Mouse (Mus musculus): ENCODE measurements around the gene Arfgap3.
"Not testable (repeated sequence)": the region's sequence is repeated elsewhere in the genome, so short reads cannot be mapped to it uniquely, and the experiment has no call there.

Arfgap3 gene

DNA sequence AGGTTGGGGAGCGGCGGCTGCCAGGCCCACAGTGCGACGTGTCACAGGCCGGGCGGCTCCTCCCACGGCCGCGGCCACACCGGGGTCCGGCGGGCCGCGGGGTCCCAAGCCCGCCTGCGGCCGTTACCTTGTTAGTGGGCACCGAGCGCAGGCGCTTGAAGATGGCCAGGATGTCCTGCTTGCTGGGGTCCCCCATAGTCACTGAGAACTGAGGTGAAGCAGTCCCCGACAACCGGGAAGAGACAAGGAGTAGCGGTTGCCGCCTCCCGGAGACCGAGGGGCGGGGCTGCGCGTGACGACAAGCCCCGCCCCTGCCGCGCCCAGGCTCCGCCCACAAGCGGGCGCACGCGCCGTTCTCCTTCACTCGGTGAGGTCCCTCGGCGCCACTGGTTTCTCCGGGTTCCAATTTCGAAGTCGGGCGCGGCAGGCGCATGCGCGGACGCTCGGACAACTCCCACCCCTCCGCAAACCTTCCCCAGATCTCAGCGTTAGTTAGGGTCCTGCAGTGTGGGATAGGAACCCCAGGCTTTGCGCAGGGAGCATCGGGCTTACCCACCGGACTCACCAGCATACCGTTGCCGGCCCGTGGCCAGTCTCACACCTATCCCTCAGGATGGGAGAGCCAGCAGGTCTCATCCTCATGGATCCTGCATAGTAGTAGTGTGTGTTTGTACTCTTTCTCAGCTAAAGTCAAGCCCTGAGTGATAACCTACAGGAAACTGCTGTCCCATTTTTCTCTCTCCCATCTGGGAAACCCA, at the start of gene Arfgap3:
Gene Arfgap3 (minus strand): TSS at position 294 of the 758 bp plus-strand sequence.
- peak; percentile 97 for DNase-seq (ENCODE audit: extremely low read depth, insufficient read length, low spot score)

DNA sequence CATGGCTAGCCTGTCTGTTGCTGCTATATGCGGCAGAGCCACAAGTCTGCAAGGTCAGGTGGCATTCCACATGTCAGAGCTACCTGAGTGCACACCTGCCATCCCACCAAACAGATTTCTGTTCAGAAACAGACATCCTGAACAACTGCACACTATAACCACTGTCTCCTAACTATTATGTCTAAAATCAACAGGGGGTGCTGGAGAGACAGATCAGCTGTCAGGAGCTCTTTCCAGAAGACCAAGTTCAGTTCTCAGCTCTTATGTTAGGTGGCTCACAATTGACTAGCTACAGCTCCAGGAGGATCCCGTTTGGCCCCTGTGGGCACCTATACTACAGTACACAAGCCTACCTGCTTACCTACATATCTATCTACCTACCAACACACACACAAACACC, 42.7 kb upstream of the Arfgap3 start:
- no peak for DNase-seq (ENCODE audit: extremely low read depth, insufficient read length, low spot score)

DNA sequence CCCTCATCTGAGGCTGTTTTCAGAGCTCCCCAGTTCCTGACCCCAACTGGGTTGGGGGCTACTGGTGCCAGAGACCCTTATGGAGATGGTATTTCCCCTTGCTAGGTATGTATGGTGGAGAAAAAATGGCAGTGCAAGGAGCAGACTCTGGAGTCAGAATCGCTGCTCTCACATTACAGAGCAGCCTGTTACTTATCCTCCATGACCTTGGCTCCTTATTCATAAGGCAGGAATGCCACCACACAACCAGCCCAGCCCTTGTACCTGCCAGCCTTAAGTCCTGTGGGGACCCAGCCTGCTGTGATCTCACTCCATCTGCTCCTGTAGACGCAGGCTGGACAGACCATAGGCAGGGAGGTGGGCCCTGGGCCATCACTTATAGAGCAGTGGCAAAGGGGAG, 37.9 kb upstream of the Arfgap3 start:
- DNase-seq (ENCODE audit: extremely low read depth, insufficient read length, low spot score) = no peak

DNA sequence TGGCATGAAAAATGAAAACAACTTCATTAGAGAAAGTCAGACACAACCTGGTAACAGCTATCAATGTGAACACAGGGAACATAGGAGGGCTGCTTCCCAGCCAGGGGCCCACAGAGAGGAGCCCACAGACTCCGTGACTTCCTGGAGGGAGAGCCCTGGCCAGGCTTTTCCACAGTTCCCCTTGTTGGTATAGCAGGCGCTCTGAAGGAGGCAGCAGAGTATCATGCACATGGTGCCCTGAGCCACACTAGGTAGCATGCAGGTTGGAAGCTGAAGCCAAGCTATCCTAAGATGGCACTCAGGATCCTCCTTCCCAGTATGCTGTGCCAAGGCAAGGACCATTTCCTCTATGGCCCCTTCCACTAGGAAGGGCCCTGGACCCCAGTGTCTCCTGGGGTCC, 33.6 kb upstream of the Arfgap3 start:
- no peak for DNase-seq (ENCODE audit: extremely low read depth, insufficient read length, low spot score)

DNA sequence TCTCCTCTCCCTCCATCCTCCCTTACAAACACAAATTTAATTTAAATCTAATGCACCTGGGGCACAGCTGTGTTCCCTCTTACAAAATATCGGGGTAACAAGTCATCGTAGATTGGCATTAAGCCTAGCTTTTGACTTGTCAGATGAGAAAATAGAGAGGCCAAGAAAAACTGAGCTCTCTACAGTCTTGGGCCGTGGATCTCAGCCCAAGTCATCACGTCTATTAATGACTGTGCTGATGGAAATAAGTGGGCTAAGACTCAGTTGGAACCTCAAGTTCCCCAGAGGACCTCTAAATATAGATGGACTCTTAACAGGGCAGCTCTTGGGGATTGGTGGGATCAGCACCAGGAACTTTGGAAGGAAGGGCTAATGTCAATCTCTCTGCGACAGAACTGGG, 33.1 kb upstream of the Arfgap3 start:
- DNase-seq (ENCODE audit: extremely low read depth, insufficient read length, low spot score) = no peak

DNA sequence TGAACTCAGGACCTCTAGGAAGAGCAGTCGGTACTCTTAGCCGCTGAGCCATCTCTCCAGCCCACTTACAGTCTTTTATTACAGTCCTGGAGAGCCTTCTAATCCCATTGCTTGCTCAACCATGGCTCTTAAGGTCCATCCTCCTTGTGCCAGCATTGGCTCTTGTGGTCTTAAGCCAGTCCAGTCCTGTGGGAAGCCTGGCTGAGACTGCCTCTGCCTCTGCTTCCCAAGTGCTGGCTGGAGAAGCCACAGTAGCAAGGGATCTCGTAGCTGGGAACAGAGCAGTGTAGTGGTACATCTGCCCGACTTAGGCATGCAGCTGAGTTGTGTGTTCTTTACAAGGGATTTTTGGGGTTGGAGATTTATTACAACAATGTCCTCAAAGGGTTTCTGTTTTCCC, 32.4 kb upstream of the Arfgap3 start:
- no peak for DNase-seq (ENCODE audit: extremely low read depth, insufficient read length, low spot score)

DNA sequence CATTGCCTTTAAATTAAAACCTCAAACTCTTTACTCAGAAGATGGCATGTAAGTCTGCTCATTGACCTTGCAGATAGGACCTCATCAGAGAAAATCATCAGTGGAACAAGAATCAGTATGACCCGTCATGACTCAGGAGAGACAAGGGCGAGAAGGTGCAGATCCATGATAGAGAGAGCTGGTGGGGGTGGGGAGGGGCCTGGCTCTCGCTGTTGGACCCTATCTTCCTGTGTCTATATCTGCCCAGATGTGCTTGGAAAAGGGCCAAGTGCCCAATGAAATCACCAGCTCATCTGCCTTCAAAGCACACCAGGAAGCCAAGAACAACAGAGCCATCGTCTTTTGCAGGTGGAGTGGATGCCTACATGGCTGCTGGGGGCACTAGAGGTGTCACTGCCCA, 27.1 kb upstream of the Arfgap3 start:
- no peak for DNase-seq (ENCODE audit: extremely low read depth, insufficient read length, low spot score)

DNA sequence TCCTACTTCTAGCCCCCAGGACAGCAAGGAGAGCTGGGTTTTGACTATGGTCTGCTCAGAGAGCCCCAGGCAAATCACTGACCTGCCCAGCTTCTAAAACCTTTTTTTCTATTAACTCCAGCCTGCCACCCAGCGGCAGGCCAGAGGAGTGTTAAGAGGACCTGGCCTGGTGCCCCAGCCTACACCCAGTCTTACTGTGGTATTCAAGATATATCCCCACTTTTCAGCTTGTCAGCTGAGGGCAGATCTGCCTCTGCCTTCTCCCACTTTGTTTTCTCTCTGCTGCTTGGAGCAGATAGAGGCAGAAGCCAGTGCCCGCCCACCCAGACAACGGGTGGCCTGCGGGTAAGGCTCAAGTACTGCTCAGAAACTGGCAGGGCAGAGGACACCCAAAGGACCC, 25.1 kb upstream of the Arfgap3 start:
- DNase-seq (ENCODE audit: extremely low read depth, insufficient read length, low spot score) = peak; percentile 28

DNA sequence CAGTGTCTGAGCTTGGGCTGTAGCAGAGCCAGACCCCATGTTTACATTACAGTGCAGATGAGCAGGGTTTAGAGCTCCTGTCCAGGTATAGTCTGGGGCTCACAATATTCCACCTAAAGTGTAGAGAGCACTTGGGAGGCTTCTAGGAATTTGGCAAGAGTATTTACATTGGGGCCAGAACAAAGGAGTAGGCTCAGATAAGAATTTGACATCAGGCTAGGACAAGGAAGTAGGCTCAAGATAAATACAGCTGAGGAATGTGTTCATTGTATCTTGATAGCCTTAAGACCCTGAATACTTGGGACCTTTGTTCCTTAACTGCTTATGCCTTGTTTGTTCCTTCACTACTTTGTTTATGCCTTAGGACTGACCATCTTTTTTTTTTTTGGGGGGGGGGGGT, 24.0 kb upstream of the Arfgap3 start:
- no peak for DNase-seq (ENCODE audit: extremely low read depth, insufficient read length, low spot score)

DNA sequence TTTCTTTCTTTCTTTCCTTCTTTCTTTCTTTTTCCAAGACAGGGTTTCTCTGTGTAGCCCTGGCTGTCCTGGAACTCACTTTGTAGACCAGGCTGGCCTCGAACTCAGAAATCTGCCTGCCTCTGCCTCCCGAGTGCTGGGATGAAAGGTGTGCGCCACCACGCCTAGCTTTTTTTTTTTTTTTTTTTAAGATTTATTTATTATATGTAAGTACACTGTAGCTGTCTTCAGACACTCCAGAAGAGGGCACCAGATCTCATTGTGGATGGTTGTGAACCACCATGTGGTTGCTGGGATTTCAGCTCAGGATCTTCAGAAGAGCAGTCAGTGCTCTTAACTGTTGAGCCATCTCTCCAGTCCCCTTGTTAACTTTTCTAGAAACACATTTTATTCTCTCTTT, 18.7 kb upstream of the Arfgap3 start:
- DNase-seq (ENCODE audit: extremely low read depth, insufficient read length, low spot score) = not testable (repeated sequence)

DNA sequence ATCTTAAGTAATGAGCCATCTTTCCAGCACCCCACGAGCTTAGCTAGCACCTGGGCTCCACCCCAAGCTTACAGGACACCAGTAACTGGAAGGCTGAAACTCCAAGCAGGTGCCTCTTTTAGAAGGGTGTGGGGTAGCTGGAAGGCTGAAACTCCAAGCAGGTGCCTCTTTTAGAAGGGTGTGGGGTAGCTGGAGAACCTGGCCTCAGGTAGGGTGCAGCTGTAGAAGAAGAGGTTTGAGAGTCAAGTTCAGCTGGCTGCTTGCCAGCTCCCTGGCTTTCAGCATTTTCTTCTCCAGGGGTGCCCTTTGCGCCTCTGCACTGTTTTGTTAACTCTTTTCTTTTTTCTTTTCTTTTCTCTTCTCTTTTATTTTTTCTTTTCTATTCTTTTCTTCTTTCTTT, 18.2 kb upstream of the Arfgap3 start:
- no peak for DNase-seq (ENCODE audit: extremely low read depth, insufficient read length, low spot score)

DNA sequence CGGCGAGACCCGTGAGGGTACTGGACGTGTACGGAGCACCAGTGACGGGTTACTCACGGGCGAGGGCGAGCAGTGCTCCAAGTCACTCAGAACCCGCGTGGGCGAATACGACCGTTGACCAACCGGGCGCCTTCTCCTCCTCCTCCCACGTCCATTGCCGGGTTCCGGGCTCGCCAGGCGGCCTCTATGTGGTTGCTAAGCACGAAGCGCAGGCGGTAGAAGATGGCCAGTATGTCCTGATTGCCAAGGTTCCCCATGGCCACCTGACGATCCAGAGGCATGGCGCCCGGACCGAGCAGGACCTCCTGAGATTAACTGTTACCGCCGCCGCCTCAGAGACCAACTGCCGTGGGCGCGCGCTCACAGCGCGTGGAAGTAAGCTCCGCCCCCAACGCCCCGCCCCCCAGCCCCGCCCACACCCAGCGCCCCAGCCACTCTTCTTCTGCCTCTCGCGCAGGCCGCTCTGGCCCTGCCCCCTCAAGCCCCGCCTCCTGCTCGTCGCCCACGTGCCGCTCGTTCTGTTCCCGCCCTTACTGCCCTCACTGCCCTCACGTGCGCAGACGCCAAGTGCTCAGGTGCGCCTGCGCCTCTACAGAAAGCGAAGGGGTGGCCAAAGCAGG, 17.0 kb upstream of the Arfgap3 start:
- DNase-seq (ENCODE audit: extremely low read depth, insufficient read length, low spot score) = no peak

DNA sequence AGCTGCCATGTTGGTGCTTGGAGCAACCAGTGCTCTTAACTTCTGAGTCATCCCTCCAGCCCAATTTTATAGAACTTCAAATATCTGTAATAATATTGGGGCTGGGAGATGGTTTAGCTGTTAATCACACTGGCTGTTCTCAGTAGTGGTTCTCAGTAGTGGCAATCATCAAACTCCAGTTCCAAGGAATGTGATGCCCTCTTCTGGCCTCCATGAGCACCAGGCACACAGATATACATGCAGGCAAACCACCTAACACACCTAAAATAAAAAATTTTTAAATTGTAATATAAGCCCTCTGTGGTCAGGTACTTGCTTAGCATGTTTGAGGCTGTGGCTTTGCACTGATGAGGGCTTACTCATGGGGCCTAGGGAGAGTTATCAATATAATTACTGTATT, 15.7 kb upstream of the Arfgap3 start:
- DNase-seq (ENCODE audit: extremely low read depth, insufficient read length, low spot score) = no peak

DNA sequence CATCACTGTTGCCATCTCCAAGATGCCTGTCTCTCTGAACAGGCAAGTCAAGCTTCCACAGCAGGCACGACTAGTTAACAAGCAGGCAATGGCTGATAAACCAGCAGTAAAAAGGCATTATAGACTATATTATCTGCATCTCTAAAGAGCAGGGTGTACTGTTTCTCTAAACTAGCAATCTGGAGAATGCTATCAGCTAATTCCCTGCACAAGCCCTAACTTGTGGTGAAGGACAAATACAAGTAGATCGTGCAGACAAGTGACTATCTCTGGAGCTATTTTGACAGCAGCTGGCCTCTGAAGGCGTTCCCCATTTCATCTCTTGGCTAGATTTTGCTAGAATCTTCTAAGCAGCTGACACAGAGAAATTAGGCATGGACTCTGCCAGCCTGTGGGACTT, 14.1 kb upstream of the Arfgap3 start:
- DNase-seq (ENCODE audit: extremely low read depth, insufficient read length, low spot score) = no peak

DNA sequence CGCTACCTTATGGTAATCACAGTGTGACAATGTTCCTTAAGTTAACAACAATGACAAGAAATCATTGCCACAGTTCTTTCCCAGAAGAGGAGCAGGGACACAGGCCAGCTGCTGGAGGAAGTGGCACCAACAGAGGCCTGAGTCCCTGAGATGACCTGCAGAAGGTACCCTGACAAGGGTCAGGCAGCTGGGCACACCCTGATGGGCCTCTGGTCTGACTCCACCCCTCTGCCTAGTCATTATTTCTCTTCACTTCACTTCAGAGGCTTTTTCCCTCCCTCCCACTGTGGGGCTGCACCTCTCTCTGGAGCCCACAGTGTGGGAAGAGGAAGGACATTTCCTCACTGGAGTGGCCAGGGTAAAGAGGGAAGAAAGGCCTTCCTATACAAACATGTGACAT, 12.8 kb upstream of the Arfgap3 start:
- not testable (repeated sequence) for DNase-seq (ENCODE audit: extremely low read depth, insufficient read length, low spot score)

DNA sequence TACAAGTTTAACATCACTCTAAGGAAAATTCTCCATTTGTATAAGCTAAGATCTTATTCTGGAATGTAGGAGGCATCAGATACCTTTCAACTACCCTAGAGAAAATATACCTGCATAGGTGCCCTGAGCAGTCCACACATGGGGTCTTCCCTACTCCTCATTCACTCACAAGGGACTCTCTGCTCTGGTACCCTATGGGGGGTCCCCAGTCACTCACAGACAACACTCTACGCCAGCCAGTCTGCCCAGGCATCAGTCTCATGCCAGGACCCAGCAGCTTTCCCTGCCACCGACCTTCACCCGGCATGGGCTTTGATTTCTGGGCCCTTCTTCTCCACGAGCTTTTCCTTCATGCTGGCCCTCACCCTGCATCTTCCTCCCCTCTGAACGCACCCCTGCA, 10.9 kb upstream of the Arfgap3 start:
- not testable (repeated sequence) for DNase-seq (ENCODE audit: extremely low read depth, insufficient read length, low spot score)

DNA sequence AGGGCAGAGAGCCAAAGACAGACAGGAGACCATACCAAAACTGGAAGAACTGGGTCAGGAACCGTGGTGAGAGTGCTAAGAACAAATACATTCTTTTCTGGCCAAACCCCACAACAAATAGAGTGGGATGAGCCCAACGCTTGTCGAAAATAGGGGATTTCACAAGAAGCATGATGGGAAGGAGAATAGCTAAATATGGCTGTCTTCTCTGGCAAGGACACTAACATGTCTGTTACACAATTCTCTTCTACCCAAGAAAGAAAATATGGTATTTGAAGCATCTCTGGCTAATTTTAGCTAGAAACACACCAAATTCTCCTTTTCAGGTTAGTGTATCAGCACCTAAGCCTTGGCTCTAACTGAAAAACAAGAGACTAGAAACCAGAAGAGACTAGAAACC, 10.1 kb upstream of the Arfgap3 start:
- no peak for DNase-seq (ENCODE audit: extremely low read depth, insufficient read length, low spot score)

DNA sequence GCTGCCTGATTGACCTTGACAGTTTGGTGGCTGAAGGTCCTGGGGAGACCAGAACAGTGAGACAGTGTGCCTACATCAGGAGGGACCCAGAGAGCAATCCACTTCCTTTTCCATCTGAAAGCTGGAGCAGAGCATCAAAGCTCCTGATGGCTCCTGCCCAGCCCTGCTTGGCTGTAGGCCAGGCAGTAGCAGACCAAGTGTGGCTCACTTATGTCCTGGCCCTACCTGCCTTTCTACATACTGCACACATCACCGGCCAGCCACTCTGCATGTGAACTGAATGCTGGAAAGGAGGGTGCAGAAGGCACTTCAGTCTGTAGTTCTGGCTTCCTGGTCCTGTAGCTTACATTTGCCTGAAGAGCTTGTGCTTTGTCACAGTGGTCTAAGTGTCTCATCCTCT, 8.4 kb upstream of the Arfgap3 start:
- DNase-seq (ENCODE audit: extremely low read depth, insufficient read length, low spot score) = no peak

DNA sequence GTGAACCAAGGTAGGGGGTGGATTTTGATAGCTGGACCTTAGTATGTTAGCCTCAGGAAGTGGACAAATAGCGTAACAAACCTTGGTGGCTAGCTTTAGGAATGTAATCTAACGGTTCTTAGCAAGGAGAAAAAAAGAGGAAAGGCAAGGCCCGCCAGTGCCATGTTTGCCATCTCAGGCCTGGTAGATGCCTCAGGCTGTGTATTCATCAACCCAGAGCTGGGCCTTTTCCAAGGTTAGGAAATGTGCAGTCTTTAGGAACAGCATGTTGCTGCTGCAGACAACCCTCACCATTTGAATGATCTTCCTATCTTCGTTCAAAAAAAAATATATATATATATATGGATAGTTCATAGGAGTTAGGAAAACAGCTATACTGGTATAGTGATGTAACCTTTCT, 1.5 kb upstream of the Arfgap3 start:
- DNase-seq (ENCODE audit: extremely low read depth, insufficient read length, low spot score) = no peak

DNA sequence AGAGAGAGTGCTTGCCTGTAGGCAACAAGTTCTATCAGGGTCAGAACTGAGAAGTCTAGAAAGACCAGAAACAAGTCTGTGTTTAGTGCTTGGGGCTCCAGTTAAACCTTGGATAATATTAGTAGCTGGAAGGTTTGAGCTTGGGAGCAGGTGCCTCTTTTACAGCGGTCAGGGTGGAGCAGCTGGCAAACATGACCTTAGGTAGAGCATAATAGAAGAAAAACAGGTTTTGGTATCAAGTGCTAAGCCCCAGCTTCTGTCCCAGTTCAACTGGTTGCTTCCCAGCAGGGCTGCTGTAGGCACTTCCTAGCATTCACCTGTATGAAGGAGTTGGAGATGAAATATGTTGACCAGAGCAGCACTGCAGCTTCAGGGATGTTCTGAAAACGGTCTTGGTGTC, 812 bp upstream of the Arfgap3 start:
- DNase-seq (ENCODE audit: extremely low read depth, insufficient read length, low spot score) = no peak

DNA sequence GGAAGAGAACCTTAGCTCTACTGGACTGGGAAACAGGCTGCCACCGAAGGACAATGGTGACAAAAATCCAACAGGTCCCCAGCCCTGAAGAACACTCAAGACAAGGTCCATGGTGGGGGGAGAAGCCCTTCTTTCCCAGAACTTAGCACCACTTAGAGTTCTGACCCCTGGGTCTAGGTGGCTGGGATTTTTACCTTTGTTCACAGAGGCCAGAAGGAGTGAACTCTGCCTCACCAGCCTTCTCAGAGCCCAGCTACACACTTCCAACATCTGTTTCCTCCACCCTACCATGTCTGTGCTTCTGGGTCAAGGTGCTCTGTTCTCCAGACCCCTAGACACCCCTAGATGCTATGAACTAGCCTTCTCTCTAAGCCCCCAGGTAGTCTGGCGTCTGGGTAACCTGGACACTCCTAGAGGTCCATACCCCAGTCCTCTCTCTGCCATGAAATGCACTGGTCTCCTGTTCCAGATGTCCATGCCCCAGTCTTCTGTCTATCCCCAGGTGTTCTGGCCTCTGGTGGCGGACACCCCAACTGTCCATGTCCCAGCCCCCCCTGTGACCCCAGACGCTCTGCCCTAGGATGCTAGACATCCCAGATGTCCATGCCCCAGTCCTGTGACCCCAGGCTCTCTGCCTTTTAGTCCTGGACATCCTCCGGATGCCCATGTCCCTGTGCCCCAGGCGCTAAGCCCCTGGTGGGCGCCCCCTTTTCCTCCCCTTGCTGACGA, 658 bp downstream of the Arfgap3 start:
- no peak for DNase-seq (ENCODE audit: extremely low read depth, insufficient read length, low spot score)

DNA sequence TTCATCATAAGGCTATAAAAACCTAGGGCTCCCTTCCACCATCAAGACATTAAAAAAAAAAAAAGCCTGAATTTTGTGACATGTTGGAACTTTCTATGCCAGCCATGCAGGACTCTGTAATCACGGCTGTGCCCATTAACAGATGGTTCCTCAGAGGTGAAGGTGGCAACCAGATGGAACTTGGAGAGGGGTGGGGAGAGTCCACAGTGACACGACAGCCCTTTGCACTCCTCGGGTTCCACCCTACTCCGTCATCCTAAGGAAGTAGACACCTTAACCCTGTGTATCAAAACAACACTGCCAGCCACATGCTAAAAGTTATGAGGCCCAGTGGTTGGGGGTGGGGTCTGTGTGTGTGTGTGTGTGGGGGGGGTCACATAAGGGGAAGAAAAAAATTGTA, 1.3 kb downstream of the Arfgap3 start:
- no peak for DNase-seq (ENCODE audit: extremely low read depth, insufficient read length, low spot score)

Data from 3134 (cell line).